Mouse (Mus musculus) adrenal gland, postnatal 10 days (tissue): ENCODE data around the gene Dlgap1. TPM values are rescaled to one million over a fixed set of nuclear protein-coding genes. Genes with fewer than 3 reads are reported as not detected.
"Not testable (repeated sequence)": the region's sequence is repeated elsewhere in the genome, so short reads cannot be mapped to it uniquely, and the experiment has no call there.

ENCODE experiments used
- DNase-seq: peaks from one replicate; pipeline ENCODE4 v3.0.0; 2021; ENCODE audit warnings: mixed read lengths
- total RNA-seq, 2 experiments: library from RNA; stranded (reverse); gene quantifications; 2 replicates each; pipeline ENCODE4 v1.2.3; 2021

Gene Dlgap1
- total RNA-seq, 2 experiments from 2014 or later, result 14.3 to 21.0 TPM

DNA sequence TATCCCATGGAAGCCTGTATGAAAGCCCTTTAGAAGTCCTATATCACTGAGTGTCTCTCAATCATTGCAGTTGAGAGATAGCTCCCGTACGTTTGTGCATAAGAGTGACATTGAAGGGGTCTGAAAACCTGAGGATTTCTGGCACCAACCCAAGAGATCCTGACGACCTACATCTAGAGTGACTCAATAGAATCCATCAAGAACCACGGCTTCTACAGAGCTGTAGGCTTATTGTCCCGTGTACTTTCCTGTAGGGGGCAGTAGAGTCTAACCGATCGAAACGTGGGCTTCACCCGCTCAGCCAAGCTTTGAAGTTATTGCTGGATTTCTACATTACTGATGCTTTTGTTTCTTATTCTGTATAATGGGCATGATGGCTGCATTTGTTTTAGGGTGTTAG, 558.2 kb downstream of the Dlgap1 start:
- peak; percentile 48 for DNase-seq

DNA sequence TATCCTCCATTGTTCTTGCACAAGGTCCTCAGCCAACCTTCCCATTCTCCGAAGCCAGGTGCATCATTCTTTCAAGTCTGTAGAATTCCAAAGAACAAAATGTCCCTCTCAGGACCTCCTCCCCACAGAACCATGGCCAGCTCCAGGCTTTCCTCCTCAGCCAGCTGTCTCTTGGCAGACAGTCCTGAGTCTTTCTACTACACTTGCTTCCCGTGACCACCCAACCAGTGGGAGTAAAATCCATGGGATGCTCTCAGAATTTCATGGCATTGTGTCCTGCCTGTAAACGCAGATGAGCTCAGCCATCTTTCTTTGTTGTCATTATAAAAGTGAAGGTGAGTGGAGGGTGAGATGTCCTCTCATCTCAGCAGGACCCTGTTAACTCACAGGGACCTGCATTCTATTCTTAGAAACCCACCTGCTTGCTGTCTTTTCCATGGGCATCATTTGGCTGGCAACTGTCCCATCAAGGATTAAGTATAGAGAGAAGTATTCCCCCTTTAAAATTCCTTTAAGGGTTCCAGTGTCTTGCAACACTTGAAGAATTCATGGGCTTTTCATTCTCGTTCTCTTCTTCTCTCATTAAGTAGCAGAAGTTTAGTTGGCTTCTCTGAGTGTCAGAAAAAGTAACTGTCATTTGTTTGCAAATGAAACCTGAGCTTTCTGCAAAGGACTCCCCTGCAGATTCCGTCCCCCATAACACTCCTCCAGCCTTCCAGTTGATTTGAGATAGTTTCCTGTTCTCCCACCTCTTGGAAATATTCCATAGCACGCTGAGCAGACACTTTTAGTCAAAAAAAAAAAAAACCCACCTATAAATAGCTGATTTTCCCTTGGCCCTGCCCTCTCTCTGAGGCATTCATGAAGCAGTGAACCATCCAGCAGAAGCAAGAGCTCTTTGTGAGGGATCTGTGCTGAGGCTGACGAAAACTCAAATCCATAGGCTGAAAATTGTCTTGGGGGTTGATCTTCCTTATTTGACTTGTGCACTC, 559.6 kb downstream of the Dlgap1 start:
- DNase-seq, result no peak

DNA sequence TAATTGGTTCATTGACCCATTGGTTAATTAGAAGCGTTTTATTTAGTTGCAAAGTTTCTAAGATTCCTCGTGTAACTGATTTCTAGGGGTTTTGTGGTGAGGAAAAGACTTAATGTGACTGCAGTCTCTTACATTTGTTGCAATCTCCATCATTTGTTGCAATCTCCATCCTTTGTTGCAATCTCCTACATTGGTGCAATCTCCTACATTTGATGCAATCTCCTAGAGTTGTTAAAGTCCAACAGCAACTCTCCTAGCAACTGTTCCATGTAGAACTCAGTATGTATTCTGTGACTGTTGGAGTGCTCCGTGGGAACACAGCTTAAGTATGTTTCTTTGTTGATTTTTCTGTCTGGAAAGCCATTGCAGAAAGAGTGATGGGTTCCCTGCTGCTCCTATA, 565.4 kb downstream of the Dlgap1 start:
- no peak for DNase-seq

DNA sequence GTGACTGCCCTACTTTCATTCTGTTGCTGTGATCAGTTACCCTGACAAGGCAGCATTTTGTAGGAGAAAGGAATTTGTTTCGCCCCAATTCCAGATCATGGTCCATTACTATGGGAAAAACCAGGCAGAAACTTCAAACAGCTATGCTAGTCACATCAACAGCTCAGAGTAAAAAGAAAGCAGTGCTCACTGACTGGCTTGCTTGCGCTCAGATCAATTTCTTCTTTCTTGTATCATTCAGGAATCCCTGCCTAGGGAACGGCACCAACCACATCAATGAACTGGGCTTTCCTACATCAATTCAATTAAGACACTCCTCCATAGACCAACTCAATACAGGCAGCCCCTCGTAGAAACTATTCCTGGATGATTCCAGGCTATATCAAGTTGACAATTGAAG, 572.9 kb downstream of the Dlgap1 start:
- DNase-seq, result no peak

DNA sequence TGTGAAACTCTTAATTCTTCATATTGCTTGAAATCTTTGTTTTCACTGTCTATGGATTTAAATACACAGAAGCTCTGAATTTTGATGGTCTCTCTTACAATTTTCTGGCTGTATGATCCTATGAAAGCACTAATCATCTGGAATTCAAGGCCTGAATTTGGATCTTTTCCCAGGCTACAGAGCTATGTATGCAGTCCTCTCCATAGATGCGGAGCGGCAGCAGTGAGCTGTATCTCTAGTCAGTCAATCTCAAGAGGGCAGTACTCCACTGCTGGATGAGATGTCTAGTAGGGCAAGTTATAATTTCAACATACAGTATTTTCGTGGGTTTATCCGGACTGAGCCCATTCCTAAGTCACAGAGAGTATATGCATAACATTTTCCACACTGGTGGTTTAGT, 581.9 kb downstream of the Dlgap1 start:
- DNase-seq, result no peak

DNA sequence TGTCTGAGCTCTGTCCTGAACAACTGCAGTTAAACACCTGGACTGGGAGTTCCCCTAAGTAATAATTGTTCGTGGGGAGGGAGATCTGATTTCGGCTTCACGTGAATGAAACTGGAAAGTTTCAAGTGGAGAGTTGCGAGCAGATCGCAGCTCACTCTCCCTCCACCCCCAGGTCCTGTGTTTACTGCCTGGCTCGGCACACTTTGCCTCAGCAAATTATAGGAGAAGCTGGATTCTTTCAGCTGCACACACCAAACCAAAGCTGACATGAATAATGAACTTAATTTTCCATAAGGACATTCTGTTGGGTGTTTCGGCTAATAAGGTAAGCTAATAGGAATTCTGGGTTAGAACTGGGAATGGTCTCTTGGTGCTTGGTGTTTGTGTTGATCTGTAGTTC, 592.7 kb downstream of the Dlgap1 start:
- no peak for DNase-seq

DNA sequence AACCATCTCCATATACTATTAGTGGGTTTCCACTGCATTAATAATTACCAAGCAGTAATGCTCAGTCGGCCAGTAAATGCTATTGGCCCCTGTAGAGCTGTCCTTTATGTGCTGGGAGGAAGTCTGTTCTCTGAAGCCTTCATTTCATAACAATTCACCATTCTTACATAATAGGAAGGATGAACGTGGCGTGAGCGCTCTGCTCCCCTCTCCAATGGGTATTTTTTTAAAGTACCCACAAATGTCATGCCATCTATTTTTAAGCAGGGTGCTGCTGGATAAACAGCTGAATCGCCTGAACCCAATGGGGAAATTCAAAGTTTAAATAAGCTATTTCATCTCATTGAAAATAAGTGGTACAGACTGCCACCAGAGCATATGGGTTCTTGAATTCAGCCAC, 602.0 kb downstream of the Dlgap1 start:
- DNase-seq, result no peak

DNA sequence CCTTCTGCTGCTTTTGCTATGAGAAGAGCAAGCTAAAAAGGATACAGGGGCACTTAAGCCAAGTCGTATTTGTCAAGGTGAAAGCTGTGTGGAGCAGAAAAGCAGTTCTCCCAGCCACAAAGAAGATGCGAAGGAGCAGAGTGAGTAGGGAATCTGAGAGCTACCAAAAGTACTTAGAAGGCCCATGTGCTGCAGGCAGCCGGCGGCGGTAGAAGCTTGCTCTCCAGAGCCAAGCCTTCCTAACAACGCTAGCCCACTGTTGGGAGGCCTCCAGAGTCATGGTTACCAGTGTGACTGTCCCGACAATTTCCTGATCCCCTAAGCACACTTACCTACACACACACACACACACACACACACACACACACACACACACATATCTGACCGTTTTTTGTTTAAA, 614.2 kb downstream of the Dlgap1 start:
- DNase-seq, result no peak

DNA sequence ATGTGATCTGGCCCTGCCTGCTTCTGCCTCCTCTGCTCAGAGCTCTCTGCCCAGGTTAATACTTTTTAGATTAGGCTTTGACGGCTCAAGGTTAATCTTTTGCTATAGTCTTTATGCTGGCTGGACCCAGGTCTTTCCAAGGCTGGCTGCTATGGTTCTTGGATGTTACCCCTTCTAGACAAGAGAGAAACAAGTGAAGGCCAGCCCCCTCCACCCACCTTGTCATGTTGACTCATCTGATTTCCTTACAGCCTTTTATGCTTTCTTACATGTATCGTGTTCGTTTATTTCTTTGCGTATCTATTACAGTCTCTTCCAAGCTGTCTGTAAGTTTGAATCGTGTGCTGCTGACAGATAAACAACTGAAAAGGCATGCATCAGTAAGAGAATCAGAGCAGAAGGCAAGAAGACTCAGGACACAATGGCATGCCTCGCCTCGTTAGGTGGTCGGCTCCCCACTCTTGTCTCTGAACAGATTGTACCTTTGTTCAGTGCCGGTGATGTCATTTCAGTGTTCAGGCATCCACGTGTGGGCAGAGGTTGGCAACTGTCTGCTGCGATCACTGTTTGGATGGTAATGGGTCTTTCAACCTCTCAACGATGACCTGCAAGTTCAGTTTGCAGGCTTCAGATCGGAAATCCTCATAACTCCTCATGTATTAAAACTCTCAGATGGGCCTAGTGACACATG, 618.0 kb downstream of the Dlgap1 start:
- no peak for DNase-seq

DNA sequence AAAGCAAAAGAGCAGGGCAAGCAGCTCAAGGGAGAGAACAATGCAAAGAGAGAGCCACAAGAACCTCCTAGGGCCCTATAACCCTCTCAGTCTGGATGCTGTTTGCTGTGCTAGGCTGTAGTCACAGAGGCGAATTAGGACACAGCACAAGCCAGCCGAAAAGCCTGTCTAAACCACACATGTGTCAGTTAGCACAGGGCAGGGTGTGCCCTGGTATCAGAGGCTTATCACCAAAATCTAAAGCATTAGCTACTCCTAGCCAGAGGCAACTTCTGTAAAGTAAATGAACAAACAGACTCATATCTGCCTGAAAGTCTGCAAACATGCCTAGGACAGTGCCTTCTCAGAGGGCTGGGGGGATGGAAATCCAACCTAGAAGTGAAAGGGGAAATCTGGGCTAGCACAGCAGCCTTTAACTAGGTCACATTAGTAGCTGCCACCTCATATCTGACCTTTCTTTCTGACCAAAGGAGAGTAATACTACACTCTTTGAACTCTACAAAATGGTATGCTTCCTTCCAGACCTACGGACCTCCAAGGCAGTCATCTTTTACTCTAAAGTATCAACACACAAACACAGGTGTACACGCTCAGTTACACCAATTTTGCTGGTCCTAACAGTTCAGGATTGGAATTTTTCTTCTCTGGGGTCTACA, 619.2 kb downstream of the Dlgap1 start:
- DNase-seq, result not testable (repeated sequence)

DNA sequence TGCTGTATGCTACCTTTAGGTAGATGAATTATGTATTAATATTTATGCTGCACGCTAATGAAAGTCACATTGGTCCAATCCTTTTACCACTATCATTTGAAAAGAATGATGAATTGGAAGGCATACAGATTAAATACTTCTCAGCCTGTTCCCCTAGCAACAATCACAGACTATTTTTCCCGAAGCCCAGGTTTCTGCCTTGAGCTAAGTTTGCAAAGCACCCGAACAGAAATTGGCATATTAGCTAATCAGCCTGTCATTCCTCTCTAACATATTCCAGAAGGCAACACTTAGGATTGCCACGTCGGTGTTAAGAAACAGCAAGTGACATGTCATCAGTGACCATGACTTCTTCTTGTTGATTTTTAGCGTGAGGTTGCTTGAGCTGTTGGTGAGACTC, 619.8 kb downstream of the Dlgap1 start:
- DNase-seq, result no peak

DNA sequence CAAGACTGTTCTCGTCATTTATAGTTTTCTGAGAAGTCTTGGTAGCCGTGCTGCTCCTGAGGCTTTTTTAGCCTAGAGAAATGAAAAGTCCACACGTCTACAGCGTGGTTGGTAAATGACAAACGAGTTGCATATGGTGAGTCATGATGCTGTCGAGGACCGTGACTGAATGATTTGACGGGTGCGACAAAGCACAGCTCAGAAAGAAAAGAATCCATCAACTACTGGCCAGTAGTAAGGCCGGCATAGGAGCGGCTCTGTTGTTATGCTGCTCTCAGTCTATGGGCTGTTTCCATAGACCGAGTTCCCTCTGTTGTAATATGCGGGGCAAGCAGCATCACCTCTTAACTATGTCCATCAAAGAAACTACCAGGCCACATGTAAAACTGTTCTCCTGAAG, 620.3 kb downstream of the Dlgap1 start:
- no peak for DNase-seq

DNA sequence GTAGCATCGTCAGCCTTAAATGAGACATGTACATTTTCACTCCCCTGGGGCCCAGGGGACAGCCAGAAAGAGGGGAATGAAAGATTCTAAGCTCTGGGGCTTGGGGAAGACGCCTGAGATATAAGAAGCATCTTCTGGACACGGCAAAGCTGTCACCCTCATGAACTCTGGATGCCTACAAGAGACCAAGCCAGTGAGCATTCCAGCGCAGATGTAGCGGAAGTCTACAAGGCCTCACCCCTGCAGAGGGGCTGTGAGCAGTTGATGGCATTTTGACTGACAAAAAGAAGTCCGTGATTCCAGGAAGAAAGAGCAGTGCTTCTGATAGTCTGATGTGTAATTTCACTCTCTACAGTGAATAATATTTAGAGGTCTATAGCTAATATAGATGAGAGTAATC, 621.6 kb downstream of the Dlgap1 start:
- no peak for DNase-seq

DNA sequence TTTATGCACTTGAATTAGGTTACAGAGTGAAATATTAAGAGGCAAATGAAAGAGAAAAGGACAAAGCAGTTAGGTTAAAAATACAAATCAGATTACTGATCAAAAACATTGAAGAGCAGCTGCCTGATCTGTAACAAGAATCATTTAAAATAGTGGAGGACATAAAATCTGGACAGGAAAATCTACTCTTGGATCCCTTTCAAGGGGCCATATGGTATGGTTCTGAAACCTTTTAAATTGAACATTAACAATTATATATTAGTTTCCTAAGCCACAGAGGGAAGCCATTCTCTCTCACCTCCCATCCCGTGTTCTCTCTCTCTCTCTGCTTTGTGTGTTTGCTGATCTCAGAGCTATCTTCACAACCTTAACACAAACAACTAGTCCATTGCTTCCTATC, 625.4 kb downstream of the Dlgap1 start:
- DNase-seq, result no peak

DNA sequence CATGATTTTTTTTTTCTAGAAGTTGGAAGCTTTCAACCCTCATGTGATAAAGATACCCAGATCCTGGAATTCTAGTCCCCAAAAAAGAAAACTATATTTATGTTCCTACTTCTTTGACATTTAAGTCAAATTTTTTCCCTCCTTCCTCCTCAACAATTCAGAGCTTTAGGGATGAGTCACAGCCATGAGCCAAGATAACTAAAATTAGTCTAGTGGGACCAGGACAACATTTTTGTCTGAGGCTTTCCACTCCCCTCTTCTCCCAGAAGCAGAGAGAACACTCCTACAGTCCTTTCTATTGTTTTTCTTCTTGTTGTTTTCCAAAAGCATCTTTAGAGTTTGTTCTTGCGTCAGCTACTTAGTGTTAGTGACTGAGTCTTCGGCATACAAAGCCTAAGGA, 627.5 kb downstream of the Dlgap1 start:
- DNase-seq, result no peak

DNA sequence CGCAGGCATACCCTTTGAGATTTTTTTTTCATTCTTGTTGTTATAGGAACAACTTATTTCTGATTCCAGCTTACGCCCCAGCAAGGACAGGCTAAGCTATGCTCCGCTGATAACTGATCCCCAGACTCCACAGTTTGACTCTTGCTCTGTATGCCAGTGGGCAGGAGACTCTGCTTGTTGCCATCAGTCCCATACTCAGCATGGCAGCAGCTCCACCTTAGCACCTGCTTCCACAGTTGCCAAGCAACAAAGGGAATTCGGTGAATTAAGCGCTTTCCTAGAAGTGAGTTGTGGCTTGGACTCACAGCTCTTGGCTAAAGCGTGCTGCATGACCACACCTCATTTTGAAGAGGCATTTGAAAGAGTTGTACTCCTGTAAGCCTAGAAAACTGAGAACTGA, 631.6 kb downstream of the Dlgap1 start:
- DNase-seq, result no peak

DNA sequence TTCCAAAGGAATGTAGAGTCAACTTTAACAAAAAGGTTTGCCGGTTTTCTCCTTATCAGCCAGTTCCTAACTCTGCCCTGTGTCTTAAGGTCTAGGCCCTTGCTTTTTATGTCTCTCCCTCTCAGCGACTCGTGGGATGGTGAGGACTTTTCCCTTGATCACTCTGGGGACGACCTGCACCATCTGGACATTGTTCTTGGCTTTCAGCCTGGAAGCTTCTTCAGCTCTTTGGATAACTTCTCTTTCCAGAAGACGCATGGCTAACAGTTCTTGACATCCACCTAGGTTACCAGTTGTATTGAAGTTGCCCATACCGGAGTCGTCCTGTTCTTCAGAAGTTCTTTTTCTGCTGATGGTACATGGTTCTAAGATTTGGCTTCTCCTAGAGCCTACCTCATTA, 633.2 kb downstream of the Dlgap1 start:
- no peak for DNase-seq

DNA sequence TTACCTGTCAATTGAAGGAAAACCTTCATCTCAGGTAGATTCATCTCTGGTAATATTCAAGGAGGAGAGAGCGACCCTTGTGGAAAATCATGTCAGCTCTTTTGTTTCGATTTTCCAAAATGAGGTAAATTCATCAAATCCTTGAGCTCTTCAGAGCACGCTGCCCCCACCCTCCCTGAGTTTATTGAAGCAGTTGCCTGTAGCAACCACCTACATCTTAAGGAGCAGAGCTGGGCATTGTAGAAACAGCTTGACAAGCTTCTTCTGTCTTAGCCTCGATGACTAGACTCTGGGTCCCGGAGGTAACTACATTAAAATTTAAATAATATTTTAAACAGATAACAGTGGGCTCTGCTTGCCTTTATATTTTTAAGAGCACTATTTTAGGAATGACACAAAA, 636.8 kb downstream of the Dlgap1 start:
- DNase-seq, result no peak

DNA sequence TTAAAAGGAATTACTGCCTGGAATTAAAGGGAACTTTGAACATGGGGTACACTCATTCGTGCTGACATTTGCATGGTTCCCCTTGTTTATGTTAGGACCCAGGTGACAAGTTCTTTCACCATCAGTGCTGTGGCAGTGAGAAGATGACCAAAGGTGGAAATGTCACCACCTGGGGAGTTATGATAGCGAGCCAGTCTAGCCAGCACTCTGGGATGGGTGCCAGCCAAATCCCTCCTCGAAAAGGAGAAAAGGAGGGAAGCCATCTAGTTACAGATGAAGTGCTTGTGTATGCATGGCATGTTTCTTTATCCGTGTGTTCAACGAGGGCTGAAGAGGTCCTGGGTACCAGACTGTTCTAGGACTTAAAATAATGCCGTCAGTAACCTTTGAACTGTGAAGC, 643.3 kb downstream of the Dlgap1 start:
- DNase-seq, result no peak

DNA sequence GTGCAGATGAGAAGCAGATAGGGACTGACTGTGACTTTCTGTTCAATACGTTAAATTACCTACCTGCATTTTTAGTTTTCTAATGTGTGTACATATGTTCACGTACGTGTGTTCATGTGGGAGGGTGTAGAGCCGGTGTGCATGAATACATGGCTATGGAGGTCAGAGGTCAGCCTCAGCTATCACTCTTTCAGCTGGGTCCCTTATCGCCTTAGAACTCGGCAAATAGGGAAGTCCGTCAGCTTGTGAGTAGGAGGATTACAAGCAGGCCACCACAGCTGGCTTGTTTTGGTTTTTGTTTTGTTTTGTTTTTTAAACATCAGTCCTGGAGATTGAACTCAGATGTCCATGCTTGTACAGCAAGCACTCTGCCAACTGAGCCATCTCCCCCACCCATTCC, 645.0 kb downstream of the Dlgap1 start:
- DNase-seq, result no peak

DNA sequence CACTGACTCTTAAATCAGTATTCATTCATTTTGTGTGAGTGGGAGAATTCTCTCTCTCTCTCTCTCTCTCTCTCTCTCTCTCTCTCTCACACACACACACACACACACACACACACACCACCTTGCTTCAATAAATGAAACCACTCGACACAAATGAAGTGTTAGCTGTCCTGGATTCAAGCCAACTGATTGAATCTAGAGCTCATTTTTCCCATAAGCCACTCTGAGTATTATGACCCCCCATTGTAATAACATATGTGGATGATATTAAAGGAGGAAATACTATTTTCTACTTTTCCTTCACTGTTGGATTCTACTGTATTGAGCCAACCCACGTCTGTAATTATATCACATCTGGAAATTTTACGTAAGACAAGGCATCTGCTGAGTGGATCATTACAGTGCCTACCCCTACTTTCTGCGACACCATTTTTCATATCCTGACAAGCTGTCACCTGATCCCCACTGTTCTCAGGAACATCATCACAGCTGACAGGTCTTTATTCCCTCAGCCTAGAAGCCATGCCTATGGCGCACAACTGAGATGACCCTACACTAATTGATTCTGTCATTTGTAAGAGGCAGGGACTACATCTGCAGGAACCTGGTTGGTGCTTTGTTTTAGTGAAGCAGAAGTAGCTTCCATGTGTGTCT, 645.7 kb downstream of the Dlgap1 start:
- DNase-seq, result no peak

DNA sequence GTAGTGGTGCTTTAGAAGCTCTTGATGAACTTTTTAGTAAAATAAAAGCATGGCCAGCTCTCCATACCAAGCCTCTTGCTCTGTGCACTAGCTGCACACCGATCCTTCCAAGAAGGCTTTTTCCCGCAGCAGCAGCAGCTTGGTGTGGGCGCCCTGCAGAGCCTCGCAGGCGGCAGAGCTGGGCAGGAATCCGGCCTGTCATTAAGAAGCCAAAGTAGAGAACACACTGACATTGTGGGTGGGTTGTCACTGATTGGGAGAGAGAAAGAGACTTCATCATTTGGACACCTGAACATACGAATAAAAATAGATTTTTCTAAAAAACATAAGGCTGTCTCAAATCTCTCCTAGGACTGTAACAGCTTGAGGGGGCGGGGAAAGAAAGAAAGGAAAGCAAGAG, 653.6 kb downstream of the Dlgap1 start:
- DNase-seq, result no peak

DNA sequence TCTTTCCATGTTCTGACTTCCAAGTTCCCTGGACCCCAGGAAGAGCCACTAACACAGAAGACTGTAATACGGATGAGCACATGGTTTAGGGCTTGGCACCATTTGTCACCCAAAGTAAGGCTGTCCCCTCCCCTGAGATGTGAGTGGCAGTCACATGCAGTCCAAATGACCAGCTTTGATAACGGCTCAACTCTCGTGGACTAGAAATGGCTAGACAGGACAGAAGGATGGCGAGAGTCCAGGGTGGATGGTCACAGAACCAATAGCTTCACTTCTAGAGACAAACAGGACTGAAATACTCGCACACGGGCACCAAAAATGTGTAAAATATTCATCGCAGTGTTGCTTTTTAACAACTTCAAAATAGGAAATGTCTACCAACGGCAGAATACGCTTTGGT, 657.5 kb downstream of the Dlgap1 start:
- no peak for DNase-seq
